Comparison of ENCODE assay signal across 24 mouse cellular contexts in genomic region chr10:77491585-77491984, GRCm38 (mm10). TPM values are rescaled to one million over a fixed set of nuclear protein-coding genes. Genes with fewer than 3 reads are reported as not detected.
DNase-seq lines count a peak whose midpoint lies in the region; ATAC-seq and TF ChIP-seq lines count a peak whose summit lies in the region.
"Had no signal": no experiment of that assay in that cellular context is flagged by ENCODE, and none has a peak within 500 bp of the region (broad histone marks: within the 10 kb centered on the region; RNA-seq: fewer than 3 reads in every experiment).

No protein-coding gene starts in this region.

- ATAC-seq in midbrain, embryonic 11.5 days (ENCODE audit: low FRiP score), result no peak
- ATAC-seq in midbrain, embryonic 16.5 days, result no peak
- no peak for ATAC-seq in forebrain, embryonic 16.5 days
- ATAC-seq: CD4-positive, CD25-positive, alpha-beta regulatory T cell, adult 4 months; forebrain, embryonic 13.5 days; forebrain, postnatal 0 days; hindbrain, embryonic 16.5 days had no signal

- no peak for TF ChIP-seq POLR2A in cortical plate, adult 2 months (IDR thresholded peaks at IDR 0.05; ENCODE audit: extremely low read depth, insufficient read depth, low read length)

- H3K4me2 ChIP-seq in midbrain, embryonic 11.5 days, result no peak overlapping the region
- no peak overlapping the region for H3K4me2 ChIP-seq in midbrain, embryonic 16.5 days (ENCODE audit: low read length)
- no peak overlapping the region for H3K4me2 ChIP-seq in forebrain, embryonic 16.5 days (ENCODE audit: low read length)
- H3K4me2 ChIP-seq: forebrain, embryonic 13.5 days; heart, embryonic 11.5 days; hindbrain, embryonic 13.5 days had no signal

- no peaks in the 10 kb centered on the region for H3K27me3 ChIP-seq in midbrain, embryonic 11.5 days (ENCODE audit: control insufficient read depth, insufficient read depth, low read length)
- H3K27me3 ChIP-seq in midbrain, embryonic 16.5 days (ENCODE audit: control insufficient read depth, insufficient read depth, low read depth, low read length), result no peaks in the 10 kb centered on the region
- no peaks in the 10 kb centered on the region for H3K27me3 ChIP-seq in forebrain, embryonic 16.5 days (replicated peaks; ENCODE audit: control insufficient read depth, insufficient read depth, low read length)
- H3K27me3 ChIP-seq: forebrain, embryonic 13.5 days; hindbrain, embryonic 13.5 days had no signal

- H3K9me3 ChIP-seq in midbrain, embryonic 11.5 days (ENCODE audit: control insufficient read depth, low read length), result no peaks in the 10 kb centered on the region
- H3K9me3 ChIP-seq in midbrain, embryonic 16.5 days (replicated peaks; ENCODE audit: control insufficient read depth, low read length, poor library complexity, severe bottlenecking), result no peaks in the 10 kb centered on the region
- no peaks in the 10 kb centered on the region for H3K9me3 ChIP-seq in forebrain, embryonic 16.5 days (ENCODE audit: control insufficient read depth, low read length)
- H3K9me3 ChIP-seq: forebrain, embryonic 13.5 days; hindbrain, embryonic 10.5 days; hindbrain, embryonic 13.5 days had no signal

- peak overlapping the region; percentile 84 for H3K27ac ChIP-seq in layer of hippocampus, adult 2 months
- H3K27ac ChIP-seq in midbrain, embryonic 11.5 days (ENCODE audit: low read depth, low read length), result no peak overlapping the region
- no peak overlapping the region for H3K27ac ChIP-seq in midbrain, embryonic 16.5 days (ENCODE audit: low read length)
- H3K27ac ChIP-seq in cortical plate, adult 2 months (ENCODE audit: insufficient read depth, low read length), result peak overlapping the region; percentile 61
- H3K27ac ChIP-seq in forebrain, embryonic 16.5 days (ENCODE audit: low read length), result no peak overlapping the region
- H3K27ac ChIP-seq: forebrain, embryonic 10.5 days; forebrain, embryonic 13.5 days; heart, adult 2 months; hindbrain, embryonic 10.5 days; hindbrain, embryonic 13.5 days had no signal

- 93% methylated on average over 6 of the region's 6 CpGs for WGBS in midbrain, embryonic 11.5 days
- 79% methylated on average over 6 of the region's 6 CpGs for WGBS in midbrain, embryonic 16.5 days
- WGBS in forebrain, embryonic 16.5 days, result 92% methylated on average over 6 of the region's 6 CpGs

- no peaks in the 10 kb centered on the region for H3K4me1 ChIP-seq in midbrain, embryonic 11.5 days (ENCODE audit: control insufficient read depth, insufficient read depth, low read length)
- H3K4me1 ChIP-seq in midbrain, embryonic 16.5 days (ENCODE audit: control insufficient read depth, insufficient read depth, low read length), result no peaks in the 10 kb centered on the region
- peaks cover 8% of the 10 kb centered on the region for H3K4me1 ChIP-seq in cortical plate, adult 2 months (ENCODE audit: control insufficient read depth, insufficient read depth, low read length)
- H3K4me1 ChIP-seq in forebrain, embryonic 16.5 days (replicated peaks; ENCODE audit: control insufficient read depth, insufficient read depth, low read length), result no peaks in the 10 kb centered on the region
- H3K4me1 ChIP-seq: forebrain, embryonic 10.5 days; forebrain, embryonic 13.5 days; hindbrain, embryonic 10.5 days; hindbrain, embryonic 13.5 days had no signal

- no peak overlapping the region for H3K4me3 ChIP-seq in layer of hippocampus, adult 2 months
- H3K4me3 ChIP-seq in midbrain, embryonic 11.5 days (ENCODE audit: low read depth, low read length), result no peak overlapping the region
- H3K4me3 ChIP-seq in midbrain, embryonic 16.5 days (ENCODE audit: low read depth, low read length), result no peak overlapping the region
- no peak overlapping the region for H3K4me3 ChIP-seq in cortical plate, adult 2 months (ENCODE audit: insufficient read depth, low read length)
- no peak overlapping the region for H3K4me3 ChIP-seq in forebrain, embryonic 16.5 days (replicated peaks; ENCODE audit: low read length)
- H3K4me3 ChIP-seq: forebrain, embryonic 10.5 days; forebrain, embryonic 13.5 days; heart, adult 2 months; hindbrain, embryonic 10.5 days; hindbrain, embryonic 13.5 days had no signal

- H3K9ac ChIP-seq in midbrain, embryonic 11.5 days (ENCODE audit: low read length), result no peak overlapping the region
- H3K9ac ChIP-seq in midbrain, embryonic 16.5 days (ENCODE audit: low read depth, low read length), result no peak overlapping the region
- H3K9ac ChIP-seq in forebrain, embryonic 16.5 days (replicated peaks; ENCODE audit: low read depth, low read length), result no peak overlapping the region
- H3K9ac ChIP-seq: forebrain, embryonic 13.5 days; forebrain, postnatal 0 days; hindbrain, embryonic 13.5 days had no signal

- peaks cover 22% of the 10 kb centered on the region for H3K36me3 ChIP-seq in midbrain, embryonic 11.5 days (ENCODE audit: control insufficient read depth, insufficient read depth, low read length)
- peaks cover 23% of the 10 kb centered on the region for H3K36me3 ChIP-seq in midbrain, embryonic 16.5 days (ENCODE audit: control insufficient read depth, insufficient read depth, low read length)
- peaks cover 15% of the 10 kb centered on the region; the same call in 1 of the 2 replicates for H3K36me3 ChIP-seq in forebrain, embryonic 16.5 days (ENCODE audit: control insufficient read depth, insufficient read depth)

- no peak for TF ChIP-seq CTCF in layer of hippocampus, adult 2 months (conservative IDR thresholded peaks at IDR 0.05)
- no peak for TF ChIP-seq CTCF in cortical plate, adult 2 months (IDR thresholded peaks at IDR 0.05; ENCODE audit: extremely low read depth, insufficient read depth, low read length)

- no peak for DNase-seq in layer of hippocampus, adult 2 months (ENCODE audit: low spot score in 2 of 2)
- DNase-seq in layer of hippocampus, adult 8-10 months (ENCODE audit: low spot score in 2 of 2), result no peak
- DNase-seq in midbrain, embryonic 11.5 days (ENCODE audit: low spot score, missing footprints), result peak; percentile 78
- DNase-seq: adrenal gland, adult 2 months; adrenal gland, postnatal 14 days; cerebellum, adult 11-12 months; cerebellum, adult 8-10 months; cerebellum, postnatal 10 days; cerebellum, postnatal 36 days; forebrain, postnatal 0 days; gastrocnemius, postnatal 10 days; gastrocnemius, postnatal 36 days; heart, adult 2 months; heart, postnatal 36 days had no signal

RNA-seq across cellular contexts. Expression of gene Fam207a, which starts 24.0 kb away (rescaled TPM):
- total RNA-seq in layer of hippocampus, adult 2 months (2021), result 10 to 100 TPM; 32.8 to 35.2 TPM
- total RNA-seq in layer of hippocampus, adult 8-10 months (2022), result 10 to 100 TPM; 30.5 to 39.0 (median 31.9) TPM
- 38.7 and 42.2 TPM in 2 replicates for polyA plus RNA-seq in midbrain, embryonic 11.5 days (2014; fragmentation: Nextera tagmentation; extraction: Ambion mirVana)
- polyA plus RNA-seq in midbrain, embryonic 16.5 days (2015; fragmentation: Nextera tagmentation; extraction: Ambion mirVana), result 40.5 and 44.1 TPM in 2 replicates
- polyA plus RNA-seq in cortical plate, adult 2 months (2012; rRNA removed), result 34.5 and 35.1 TPM in 2 replicates
- 41.6 and 42.8 TPM in 2 replicates for polyA plus RNA-seq in forebrain, embryonic 16.5 days (2015; fragmentation: Nextera tagmentation; extraction: Ambion mirVana)

RNA-seq across cellular contexts. Expression of gene Itgb2, which starts 38.5 kb away (rescaled TPM):
- 1 to 10 TPM; 3.3 to 4.6 TPM for total RNA-seq in layer of hippocampus, adult 2 months (2021)
- total RNA-seq in layer of hippocampus, adult 8-10 months (2022), result 10 to 100 TPM in 2 of 4 experiments, 1 to 10 TPM in 2; 3.8 to 36.2 (median 15.3) TPM
- 0.57 and 0.59 TPM in 2 replicates for polyA plus RNA-seq in midbrain, embryonic 11.5 days (2014; fragmentation: Nextera tagmentation; extraction: Ambion mirVana)
- polyA plus RNA-seq in midbrain, embryonic 16.5 days (2015; fragmentation: Nextera tagmentation; extraction: Ambion mirVana), result 0.59 and 0.67 TPM in 2 replicates
- polyA plus RNA-seq in cortical plate, adult 2 months (2012; rRNA removed), result 6.1 and 7.3 TPM in 2 replicates
- polyA plus RNA-seq in forebrain, embryonic 16.5 days (2015; fragmentation: Nextera tagmentation; extraction: Ambion mirVana), result 0.80 and 0.85 TPM in 2 replicates

Comparison
In these comparisons a context has a peak if more than half of its experiments do, and no peak if none do; other contexts are left out.
1. H3K27ac ChIP-seq: peak in layer of hippocampus, adult 2 months (single experiment) and cortical plate, adult 2 months (single experiment); none in midbrain, embryonic 11.5 days (single experiment), midbrain, embryonic 16.5 days (single experiment) and forebrain, embryonic 16.5 days (single experiment).